Mouse (Mus musculus) gastrocnemius, adult 18-20 months (tissue): ENCODE measurements around the gene Cfap43. TPM values are rescaled to one million over a fixed set of nuclear protein-coding genes. Genes with fewer than 3 reads are reported as not detected.
"Not testable (repeated sequence)": the region's sequence is repeated elsewhere in the genome, so short reads cannot be mapped to it uniquely, and the experiment has no call there.

Source experiments
- DNase-seq: peaks from one replicate; pipeline ENCODE4 v3.0.0; 2021; ENCODE audit warnings: low spot score
- total RNA-seq, 2 experiments: library from RNA; stranded (reverse); gene quantifications; 2 replicates each; pipeline ENCODE4 v1.2.3; 2021

Cfap43 gene
- total RNA-seq, 2 experiments from 2014 or later: not detected

DNA sequence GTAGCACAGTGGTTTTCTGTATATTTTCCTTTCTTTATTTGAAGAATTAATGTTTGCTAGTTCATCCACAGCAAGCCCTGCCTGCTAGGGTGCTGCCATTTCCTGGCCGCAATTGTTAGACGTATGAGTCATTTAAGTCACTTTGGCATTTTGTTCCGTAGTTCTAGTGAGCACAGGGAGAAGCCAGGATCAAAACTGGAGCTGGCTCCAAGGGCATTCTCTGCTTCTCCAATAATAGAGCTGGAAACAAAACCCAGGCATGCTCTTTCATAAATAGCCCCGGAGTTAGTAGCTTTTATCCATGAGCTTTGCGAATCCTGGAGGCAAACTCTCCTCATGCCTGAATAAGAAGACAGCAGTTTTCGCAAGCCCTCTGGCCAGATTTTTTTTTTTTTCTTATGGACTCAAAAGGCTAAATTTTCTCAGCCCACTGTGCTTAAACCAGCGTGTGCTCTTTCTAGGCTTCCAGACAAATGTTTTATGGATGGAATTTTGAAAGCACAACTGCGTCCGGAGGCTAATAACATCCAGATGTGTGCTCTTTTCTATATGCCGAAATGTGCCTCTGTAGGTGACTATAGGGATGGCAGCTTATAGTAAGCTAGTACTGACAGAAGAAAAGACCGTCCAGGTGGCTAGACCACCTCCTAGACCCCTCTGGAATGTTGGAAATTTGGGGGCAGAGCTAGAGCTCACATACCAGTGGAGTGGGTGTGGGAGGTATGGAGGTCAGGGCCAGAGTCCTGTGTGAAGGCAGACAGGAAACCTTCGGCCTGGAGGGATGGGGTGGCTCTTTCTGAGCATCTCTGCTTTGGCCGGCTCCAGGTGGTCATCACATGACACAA, 64.9 kb downstream of the Cfap43 start:
- peak; percentile 16 for DNase-seq

DNA sequence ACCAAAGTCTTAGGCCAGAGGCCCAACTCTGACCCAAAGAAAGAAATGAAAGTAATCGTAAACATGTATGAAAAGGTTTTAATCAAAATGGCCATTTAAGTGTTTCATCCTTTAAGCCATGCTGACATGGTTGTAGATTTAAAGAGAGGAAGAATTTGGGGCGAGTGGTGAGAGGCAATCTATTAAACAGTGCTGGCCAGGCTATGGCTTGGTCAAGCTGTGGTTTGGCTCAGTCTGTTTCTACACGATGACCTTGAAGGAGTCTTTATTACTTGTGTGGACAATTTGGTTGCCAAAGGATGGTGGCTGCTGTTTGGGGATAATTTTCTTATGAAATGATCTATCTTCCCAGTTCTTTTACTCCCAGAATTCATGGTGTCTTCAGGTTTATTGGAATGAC, 66.0 kb downstream of the Cfap43 start:
- DNase-seq: no peak

DNA sequence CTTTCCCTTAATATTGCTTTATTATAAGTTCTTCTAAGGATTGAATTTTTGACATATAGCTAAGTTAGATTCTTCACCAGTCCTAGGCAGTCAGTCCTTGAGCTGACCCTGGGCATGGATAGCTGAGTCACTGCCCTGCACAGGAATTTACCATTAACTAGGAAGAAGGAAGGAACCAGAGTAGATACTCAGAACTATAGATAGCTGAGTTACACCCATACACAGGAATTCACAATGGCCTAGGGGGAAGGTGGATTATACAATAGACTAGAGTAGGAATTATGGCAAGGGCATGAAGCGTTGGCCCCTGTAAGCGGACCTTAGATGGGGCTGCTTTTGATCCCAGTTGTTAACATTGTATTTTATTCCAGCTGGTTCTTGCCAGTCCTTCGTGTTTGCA, 67.0 kb downstream of the Cfap43 start:
- not testable (repeated sequence) for DNase-seq

DNA sequence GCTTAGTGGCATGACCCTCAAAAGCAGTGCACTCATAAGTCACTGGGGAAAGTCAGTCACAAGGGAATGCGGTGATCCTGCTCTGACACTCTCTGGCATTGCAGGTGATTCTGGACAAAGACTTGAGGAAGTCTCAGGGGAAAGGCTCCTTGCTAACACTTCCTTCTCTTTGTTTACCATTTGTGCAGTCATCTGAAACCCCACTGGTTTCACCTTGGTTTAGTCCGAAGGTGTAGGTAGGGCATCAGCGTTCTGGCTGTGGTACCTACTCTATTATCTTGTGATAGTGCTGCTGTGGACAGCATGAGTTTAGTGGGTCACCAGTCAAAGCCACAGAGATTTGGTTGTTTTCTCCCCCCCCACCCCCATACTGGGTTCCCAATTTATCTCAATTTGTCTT, 69.4 kb downstream of the Cfap43 start:
- DNase-seq: no peak

DNA sequence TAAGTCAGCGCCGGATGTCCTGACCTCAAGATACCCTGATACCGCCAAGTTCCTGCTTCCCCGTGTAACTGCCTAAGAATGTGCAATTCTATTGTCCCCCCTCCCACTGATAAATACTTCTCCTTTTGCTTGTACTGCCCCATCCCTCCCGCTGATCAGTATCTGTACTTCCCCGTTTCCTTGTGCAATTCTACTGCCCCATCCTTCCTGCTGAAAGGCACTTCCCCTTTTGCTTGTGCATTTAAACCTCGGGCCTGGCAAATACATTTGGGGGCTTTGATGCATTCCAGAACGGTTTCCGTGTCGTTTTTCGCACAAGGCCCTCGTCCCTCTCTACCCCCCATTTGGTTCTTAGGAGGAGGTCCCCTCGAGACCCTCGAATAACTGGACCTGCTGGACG, 77.9 kb downstream of the Cfap43 start:
- not testable (repeated sequence) for DNase-seq

DNA sequence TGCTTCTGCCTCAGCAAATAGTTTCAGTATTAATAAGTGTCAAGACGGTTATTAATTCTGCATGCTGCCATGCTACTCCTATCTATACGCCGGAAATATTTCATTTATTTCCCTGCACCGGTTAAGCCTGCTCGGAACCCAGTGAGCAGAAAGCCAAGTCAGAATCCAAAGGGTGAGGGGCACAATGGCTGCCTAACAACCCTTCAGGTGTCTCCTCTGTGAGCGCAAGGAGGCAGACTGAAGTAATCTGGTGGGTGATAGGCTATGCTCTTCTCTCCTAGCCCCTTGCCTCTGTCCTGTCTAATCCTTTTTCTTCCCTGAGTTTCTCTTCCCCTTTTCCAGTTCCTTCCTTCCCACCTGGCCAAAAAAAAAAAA, 81.6 kb downstream of the Cfap43 start:
- no peak for DNase-seq

DNA sequence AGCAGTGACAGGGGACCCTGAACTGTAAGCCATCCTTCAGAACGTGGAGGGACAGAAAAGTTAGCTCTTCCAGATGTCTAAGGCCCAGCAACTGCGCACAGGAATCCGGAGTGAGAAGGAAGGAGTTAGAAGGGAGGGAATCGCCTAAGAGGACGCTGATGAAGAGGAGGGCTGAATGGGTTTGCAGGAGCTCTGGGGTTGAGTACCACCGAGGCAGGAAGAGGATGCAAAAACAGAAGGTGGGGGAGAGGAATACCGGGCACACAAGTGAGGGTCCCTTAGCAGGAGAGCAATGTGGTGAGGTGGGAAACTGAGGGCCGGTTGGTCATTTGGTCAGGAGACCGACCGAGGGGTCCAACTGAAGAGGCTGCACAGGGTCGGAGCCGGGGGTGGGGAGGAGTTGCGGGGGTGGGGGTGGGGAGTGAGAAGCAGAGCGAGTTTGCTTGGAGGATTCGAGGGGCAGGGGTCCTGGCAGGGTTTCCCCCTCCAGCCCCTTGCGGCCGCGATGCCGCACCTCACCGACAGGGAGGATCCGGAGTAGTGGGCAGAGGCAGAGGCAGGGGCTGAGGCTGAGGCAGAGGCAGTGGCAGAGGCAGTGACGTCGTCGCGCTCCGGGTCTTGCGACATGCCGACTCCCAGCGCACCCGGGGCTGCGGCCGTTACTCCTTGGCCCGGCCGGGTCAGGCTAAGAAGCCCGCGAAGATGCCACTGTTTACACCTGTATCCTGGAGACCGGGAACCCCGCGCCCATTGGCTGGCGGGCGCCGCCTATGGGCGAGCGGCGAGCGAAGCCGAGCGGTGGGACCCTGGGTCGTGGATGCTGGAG, 82.2 kb downstream of the Cfap43 start:
- DNase-seq: peak; percentile 36

DNA sequence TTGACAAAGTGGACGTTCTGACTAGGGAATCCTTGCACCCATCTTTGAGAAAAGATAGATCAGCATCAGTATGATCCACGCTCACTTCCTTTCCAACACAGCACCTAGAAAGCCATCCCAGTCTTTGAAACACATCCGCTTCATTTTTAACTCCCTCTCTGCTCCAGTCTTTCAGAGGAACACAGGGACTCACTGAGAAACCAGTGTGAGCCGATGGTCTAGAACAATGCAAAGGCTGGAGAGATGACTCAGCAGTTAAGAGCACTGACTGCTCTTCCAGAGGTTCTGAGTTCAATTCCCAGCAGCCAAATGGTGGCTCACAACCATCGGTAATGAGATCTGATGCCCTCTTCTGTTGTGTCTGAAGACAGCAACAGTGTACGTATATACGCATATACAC, 83.3 kb downstream of the Cfap43 start:
- DNase-seq: no peak

DNA sequence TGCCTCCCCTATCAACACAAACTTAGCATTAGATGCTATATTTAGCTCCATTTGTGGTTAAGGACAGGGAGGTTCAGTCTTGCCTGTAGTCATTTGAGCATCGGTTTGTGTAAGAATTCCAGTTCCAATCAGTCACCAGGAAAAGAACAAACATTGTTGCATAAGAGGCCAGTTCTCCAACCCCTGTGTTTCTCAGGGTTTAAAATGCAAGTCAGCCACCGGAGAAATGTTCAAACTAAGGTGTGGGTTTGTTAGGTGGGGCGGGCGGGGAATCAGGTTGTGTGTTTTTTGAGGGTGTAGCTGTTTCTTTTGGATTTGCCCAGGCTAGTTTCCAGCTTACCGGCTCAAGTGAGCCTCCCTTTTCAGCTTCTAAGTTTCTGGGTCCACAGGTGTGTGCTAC, 84.5 kb downstream of the Cfap43 start:
- DNase-seq: no peak

DNA sequence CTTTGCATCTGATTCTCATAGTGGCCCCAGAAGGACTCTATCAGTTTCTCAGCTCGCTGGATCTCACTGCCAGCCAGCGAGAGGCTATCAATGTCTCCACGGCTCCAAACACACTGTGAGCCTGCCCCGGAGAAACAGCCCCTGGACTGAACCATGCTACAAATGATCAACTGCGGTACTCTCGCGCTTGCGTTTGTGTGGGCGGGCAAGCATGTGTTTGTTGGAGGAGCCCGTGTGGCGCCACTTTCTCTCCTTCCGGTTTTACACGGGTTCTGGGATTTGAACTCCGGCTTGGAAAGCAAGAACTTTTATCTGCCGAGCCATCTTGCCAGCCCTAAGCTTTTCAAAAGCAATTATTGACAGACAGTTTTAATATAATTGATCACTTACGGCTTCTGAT, 86.8 kb downstream of the Cfap43 start:
- no peak for DNase-seq

DNA sequence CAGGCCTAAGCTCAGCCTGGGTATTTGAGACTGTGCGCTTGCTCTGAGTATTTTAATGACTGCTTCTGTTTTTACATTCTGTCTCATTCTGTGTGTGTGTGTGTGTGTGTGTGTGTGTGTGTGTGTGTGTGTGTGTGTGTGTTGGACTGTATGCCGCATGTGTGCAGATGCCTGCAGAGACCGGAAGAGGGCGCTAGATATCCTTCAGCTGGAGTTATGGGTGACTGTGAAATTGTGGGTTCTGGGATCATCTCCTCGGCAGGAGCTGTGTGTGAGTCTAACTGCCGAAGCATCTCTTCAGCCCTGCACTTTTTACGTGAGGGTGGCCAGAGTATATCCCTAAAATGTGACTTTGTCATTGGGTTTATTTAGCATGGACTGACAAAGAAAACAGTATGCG, 88.0 kb downstream of the Cfap43 start:
- DNase-seq: no peak

DNA sequence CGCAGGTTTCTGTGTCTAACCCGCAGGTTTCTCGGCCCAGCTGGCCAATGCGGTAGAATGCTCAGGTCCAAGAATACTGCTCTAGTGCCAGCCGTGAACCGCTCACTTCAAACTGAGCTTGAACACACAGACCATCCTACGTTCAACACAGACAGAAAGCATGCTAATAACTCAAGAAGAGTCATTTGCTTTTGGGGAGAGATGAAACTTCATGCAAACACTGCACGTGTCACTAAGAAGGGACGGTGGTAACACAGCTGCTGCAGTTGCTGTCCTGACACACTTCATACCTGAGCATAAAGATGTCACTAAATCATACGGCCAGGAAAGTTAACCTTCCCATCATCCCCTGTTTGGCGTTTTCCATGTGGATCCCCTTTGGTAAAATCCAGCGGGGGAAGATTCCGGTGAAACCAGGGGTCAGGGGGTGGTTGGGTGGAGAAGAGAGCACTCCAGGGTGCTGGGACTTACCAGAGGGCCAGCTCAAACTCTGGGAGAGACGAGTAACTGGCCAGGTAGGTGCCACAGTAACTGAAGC, 89.1 kb downstream of the Cfap43 start:
- DNase-seq: no peak

DNA sequence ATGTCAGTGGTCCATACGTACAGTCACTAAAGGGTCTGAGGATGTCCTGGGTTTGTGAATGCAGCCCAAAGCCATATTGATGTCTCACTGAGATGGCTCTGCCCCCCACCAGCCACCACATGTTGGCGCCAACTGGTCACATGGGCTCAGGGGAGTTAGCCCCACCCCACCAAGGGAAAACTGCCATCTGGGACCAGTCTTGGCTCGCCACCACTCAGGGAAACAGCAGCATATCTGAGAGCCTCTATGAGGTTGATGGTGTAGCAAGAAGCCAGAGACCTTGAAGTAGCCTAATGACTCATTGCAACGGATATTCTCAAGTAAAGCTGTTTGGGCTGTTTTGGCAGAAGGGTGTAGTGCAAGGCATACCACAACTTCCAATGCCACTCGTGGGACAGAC, 95.1 kb downstream of the Cfap43 start:
- no peak for DNase-seq

DNA sequence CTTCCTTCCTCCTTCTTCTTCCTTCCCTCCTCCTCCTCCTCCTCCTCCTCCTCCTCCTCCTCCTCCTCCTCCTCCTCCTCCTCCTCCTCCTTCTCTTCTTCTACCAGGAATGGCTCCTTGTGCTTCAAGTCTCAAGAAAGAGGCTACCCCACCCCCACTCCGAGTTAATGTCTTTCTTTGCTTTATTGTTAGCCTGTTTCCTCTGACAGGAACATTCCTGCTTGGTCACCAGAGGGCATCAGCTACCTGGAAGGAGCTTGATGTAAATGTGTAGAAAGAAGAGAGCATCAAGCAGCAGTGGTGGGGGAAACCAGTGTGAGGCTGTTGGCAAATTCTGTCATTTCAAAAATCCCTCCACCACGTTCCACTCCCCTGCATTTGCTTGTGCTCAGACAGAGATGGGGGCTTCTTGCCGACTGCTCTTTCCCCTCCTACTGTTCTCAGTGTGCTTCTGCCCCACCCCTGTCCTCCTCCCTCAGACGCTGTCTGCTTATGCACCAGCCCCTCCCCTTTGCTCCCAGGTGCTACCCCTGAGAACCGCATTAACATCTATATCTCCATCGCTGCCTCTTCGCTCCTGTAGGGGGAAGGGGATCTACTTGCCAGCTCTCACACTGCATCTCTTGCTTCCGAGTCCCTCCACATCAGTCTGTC, 96.8 kb downstream of the Cfap43 start:
- DNase-seq: no peak

DNA sequence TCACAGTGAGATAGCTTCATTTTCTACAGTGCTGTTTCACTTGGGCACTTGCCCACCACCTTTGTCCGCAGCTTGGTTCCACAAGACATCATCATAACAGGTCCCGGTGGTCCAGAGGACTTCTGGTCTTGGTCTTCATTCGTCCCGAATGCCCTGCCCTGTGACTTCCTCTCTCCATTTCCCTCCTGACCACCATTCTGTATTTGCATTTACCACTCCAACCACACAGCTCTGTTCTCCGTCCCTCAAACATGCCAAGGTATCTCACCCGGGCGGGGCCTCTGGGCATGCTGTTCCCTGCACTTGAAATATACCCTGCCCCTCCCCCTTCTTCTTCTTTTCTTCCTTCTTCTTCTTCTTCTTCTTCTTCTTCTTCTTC, 97.6 kb downstream of the Cfap43 start:
- DNase-seq: no peak

DNA sequence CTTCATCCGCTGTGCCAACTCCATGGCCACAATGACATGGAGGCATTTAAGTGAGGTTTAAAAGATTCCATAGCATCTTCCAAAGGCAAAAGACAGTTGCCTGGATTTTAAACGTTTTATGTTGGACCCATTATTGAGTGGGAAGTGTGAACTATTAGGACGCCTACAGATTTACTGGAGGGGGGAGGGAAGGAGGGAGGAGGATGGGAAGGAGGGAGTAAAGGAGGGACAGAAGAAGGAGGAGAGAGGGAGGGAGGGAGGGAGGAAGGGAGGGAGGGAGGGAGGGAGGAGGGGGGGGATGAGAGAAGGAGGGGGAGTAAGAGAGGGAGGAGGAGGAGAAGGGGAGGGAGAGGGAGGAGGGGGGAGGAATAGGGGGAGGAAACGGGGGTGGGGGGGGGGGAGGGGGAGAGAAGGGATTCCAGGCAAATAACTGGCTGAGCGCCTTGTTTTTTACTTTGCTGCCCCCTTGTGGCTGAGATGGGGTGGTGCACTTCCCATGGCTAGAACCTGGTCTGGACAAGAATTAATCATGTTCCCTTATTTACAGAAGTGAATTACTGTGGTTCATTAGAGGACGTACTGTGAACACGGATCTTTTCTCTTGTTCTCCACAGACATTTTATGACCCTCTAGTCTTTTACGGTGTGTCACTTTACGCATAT, 98.1 kb downstream of the Cfap43 start:
- DNase-seq: peak; percentile 70

DNA sequence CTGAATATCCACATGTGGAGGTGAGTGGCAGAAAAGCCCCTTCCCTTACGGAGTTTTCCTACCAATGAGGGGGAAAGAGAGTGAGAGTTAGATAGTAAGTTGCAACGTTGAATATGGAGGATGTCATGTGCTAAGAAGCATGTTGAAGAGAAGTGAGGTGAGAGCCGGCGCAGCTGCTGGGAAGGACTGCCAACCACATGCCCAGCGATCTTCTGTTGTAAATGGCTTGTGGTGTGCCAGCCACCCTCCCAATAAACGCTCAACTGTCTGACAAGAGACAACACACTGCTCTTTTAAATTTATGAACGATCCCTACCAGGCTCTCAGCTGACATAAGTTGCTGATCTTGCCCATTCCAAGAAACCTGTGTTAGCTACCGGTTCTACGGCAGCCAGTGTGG, 101.4 kb downstream of the Cfap43 start:
- no peak for DNase-seq

DNA sequence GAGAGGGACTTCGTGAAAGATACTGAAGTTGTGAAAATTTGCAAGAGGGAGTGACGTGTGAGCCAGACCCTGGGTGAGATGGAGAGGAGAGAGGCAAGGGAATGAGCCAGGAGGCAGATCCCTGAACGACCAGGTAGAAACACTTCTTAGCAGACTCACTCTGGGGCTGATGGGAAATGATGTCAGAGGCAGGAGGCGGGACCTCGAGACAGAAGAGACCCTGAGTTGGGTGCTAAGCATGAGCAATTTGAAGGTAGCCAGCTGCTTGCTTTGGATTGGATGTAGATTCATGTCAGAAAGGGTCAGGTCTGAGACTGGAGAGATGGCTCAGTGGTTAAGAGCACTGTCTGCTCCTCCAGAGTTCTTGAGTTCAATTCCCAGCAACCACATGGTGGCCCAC, 104.4 kb downstream of the Cfap43 start:
- no peak for DNase-seq

DNA sequence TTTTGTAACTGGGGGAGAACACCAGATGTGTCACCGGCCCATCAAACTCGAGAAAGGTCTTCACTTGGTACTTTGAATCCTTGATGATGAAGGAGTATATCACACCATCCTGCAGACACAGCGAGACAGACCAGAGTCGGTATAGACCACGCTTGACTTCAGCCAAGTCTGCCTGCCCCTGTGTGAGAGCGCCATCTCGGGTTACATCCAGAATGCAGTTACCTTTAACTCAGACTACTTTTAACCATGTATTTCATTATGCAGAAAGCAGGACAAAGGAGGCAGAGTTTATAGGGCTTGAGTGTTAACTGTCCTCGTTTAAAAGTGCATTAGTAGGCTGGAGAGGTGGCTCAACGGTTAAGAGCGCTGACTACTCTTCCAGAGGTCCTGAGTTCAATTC, 107.0 kb downstream of the Cfap43 start:
- DNase-seq: no peak

DNA sequence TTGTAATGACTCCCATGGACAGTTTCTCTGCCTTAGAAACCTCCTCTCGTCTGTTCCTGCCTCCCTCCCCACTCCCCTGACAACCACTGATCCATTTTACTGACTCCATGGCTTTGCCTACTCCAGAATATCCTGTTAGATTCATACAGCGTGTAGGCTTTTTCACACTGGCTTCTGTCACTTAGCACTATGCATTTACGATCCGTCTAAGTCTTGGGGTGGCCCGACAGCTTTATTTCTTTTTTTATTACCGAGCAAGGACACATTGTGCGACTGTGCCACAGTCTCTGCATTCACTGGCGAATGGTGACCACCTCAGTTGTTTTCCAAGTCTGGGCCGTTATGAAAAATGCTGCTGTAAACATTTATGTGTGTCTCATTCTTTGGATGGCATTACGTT, 120.5 kb downstream of the Cfap43 start:
- no peak for DNase-seq

DNA sequence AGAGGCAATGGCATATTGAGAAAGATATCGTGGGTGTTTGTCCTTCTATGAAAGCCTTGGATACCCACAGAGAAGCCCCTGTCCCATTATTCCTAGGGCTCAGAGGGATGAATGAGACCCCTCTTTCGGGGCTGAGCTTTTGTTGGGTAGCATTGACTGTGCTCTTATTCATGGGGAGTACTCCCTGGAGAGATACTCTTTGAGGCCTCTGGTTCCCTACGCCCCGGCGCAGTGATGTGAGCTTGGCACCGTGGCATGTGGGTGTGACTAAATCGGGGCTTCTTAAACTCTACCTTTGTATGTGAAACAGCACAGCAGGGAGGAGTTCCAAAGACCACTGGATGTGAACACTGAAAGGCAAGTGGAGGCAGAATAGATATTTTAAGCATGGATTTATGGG, 122.4 kb downstream of the Cfap43 start:
- no peak for DNase-seq
